Mouse (Mus musculus): ENCODE data around the gene Olfr558.

The Olfr558 gene

DNA sequence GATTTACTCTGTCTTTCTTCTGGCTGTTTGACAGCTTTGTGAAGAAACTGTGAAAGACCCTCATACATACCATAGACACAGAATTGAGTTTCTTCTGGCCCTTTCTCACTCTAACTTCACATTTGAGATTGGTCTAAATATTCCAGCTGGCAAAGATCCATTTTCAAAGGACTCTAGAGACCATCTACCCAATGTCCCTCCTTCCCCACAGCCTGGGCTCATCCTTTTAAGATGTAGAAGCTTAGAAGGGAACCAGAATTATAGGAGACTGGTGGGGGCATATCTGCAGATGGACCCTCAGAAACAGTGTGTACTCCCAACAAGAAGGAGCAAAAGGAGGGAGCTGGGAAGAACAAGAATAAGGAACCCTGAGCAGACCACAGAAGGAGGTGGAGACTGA is at the start of gene Olfr558:
Olfr558 (plus strand) TSS at position 301 of the 400 bp plus-strand sequence.
- DNase-seq (ENCODE audit: low spot score) = no peak

GRCm38 (mm10) chr7:102658523-102658922 is 43.5 kb upstream of the Olfr558 start, which contains the start of gene Olfr555:
Gene Olfr555, plus strand, starts transcription at chr7:102658823.
- DNase-seq (ENCODE audit: low spot score) = no peak

- peak; percentile 75 for DNase-seq (ENCODE audit: low spot score)
Measured at GRCm38 (mm10) chr7:102664599-102664998, 37.4 kb upstream of the Olfr558 start, which contains the start of gene Olfr556. Gene Olfr556, plus strand, starts transcription at chr7:102664899.

- peak; percentile 59 for DNase-seq (ENCODE audit: low spot score)
Measured at GRCm38 (mm10) chr7:102665378-102665777, 36.6 kb upstream of the Olfr558 start.

GRCm38 (mm10) chr7:102676225-102676624 is 25.8 kb upstream of the Olfr558 start:
- no peak for DNase-seq (ENCODE audit: low spot score)

DNA sequence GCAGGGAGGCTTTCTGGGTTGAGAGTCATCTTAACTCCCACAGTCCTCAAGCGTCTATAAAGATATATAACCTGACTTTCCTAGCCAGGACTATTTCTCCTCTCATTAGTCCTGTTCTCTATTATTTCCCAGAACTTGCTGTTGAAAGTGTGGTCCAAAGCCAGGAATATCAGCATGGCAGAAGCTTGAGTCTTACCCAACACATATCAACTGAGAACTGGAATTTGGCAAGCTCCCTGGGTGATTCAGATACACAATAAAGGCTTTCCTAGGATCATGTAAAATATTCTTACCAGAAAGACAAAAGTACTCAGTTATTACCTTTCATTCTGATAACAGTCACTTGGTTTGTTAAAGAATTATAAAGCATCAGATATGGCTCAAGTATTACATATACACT is 20.1 kb upstream of the Olfr558 start:
- DNase-seq (ENCODE audit: low spot score) = no peak

DNA sequence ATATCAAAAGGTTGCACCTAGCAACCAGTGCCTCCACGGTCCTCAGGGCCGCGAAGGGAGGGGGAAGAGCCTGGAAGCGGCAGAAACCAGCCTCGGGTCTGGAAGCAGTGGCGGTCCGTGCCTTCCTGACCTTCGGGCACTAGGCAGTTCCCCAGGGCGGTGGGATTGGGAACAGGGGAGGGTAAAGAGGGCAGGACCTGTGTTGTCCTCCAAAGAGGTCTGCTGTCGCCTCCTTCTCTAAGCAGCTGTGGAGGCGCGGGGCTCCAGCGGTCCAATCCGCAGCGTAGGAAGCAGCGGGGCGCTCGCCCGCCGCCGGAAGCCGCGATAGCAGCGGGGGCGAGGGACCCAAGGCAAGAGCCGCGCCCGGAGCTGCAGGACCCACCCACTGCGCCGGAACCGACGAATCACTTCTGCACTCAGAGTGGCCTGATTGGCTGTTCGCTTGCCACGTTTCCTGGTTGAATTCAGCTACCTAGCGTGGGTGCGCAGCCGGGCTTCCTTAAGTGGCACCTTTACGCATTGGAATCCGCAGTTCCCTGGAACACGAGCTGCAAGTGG is 15.0 kb upstream of the Olfr558 start, which contains the start of gene Trim68:
Trim68 (minus strand) TSS at position 384 of the 558 bp plus-strand sequence.
- DNase-seq (ENCODE audit: low spot score) = peak; percentile 90

DNA sequence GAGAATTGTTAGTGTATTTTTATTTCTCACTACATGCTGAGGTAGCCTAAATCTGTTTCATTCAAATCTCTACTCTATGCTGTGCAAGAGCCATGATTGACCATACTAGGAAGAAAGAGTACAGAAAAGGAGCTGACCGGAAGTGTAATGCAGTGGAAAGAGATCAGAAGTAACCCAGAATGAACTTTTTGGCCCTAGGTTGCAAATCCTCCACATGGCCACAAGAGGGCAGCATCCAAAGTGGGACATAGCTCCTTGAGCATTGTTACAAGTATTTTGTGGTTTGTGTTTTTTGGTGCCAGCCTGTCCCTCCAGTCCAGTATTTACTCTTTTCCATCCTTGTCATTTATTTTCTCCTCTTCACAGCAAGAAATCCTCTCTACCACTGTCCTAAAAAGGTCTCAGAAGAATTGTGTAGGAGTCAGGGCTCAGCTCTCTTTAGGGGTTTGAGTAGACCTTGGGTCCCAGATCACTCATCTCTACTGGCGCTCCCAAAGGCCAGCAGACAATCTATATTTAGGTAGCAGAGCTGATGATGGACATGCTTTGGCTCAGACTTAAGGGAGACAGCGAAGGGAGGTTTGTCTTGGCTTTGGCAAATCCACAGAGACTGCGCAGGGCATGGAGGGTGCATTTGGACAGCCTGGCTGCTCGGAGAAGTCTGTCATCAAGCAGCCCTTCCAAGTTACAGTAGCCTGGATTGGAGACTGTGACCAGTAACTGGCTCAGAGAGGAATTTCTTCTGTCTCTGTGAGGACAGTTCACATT is 6.5 kb upstream of the Olfr558 start, which contains the start of gene Olfr557:
Olfr557 (plus strand) TSS at position 553 of the 768 bp plus-strand sequence.
- DNase-seq (ENCODE audit: low spot score) = peak; percentile 62

DNA sequence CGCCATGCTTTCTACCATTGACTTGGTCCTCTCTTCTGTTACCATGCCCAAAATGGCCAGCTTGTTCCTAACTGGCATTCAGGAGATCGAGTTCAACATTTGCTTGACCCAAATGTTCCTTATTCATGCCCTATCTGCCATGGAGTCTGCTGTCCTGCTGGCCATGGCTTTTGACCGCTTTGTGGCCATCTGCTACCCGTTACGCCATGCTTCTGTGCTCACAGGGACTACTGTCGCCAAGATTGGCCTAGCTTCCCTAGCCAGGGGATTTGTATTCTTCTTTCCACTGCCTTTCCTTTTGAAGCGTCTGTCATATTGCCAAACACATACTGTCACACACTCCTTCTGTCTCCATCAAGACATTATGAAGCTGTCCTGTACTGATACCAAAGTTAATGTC is 3.6 kb upstream of the Olfr558 start:
- no peak for DNase-seq (ENCODE audit: low spot score)

DNA sequence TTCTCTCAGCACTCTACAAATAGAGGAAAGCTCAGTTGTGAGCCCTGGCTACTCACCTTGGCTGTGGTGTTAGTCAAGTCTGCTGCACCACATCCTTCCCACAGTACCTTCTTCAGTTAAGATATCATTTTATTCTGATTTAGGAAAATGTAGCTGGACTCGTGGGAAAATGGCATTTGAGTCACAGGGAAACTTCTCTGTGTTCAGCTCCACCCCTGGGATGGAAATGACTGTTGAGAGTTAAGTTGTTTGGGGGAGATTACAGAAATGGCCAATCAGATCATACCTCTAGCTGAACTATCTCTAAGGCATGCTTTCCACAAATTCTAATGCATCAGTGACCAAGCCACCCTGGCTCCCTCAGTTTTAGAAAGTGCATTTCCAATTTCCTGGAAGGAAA is 17.0 kb downstream of the Olfr558 start, which contains the start of gene Olfr33:
Olfr33 (minus strand) TSS at position 101 of the 400 bp plus-strand sequence.
- DNase-seq (ENCODE audit: low spot score) = no peak

- DNase-seq (ENCODE audit: low spot score) = no peak
Measured at GRCm38 (mm10) chr7:102727391-102727790, 25.4 kb downstream of the Olfr558 start, which contains the start of gene Olfr559. Gene Olfr559, minus strand, starts transcription at chr7:102727491.

DNA sequence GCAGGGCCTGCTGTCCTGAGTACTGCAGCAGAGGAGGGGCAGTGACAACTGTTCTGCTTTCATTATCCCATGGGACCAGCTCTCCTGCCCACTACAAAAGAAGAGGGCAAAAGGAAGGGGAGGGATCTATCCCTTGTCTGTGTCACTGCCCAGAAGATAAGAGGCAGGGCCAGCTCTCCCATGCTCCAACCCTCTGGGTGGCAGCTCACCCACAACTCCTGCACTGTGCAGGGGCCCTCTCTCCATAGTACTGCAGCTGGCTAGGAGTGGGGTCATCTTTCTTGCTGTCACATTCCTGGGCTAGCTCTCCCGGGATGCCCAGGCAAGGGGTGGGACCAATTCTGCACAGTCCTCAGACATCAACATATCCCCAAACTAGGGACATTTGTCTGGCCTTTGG is 31.8 kb downstream of the Olfr558 start:
- DNase-seq (ENCODE audit: low spot score) = no peak

DNA sequence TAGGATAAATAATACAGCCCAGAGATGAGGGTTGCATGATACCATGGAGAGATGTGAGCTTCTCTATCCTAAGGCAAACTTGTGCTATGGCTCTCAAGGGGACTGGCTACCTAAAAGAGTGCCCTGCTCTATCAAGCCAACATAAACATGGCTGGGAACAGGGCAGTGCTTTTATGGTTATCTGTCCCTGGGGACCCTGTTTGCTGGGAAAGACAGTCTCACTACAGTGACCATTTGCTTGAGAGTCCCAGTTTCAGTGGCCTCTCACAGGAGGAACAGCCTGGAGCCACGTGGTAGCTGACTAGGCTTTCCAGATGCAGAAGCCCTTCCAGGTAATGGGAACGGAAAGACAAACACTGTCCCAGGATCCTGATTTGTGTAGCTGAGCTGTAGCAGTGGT is 35.7 kb downstream of the Olfr558 start:
- peak; percentile 53 for DNase-seq (ENCODE audit: low spot score)

DNA sequence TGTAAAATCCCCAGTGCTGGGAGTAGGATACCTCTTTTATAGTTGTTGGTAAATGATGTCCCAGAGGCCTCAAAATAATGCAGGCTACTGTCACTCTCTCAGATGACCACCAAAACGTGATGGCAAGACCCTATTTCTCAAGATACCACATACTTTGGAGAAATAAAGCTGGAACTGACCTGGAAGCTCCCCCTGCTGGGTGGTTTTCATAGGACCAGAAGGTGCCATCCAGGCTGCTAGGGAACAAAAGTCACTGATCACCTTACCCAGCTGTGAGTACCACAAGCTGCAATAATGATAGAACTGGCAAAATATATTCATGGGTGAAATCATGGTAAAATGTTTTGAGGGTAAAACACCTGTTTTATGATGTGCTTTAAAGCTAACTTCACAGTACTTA is 50.1 kb downstream of the Olfr558 start:
- no peak for DNase-seq (ENCODE audit: low spot score)

DNA sequence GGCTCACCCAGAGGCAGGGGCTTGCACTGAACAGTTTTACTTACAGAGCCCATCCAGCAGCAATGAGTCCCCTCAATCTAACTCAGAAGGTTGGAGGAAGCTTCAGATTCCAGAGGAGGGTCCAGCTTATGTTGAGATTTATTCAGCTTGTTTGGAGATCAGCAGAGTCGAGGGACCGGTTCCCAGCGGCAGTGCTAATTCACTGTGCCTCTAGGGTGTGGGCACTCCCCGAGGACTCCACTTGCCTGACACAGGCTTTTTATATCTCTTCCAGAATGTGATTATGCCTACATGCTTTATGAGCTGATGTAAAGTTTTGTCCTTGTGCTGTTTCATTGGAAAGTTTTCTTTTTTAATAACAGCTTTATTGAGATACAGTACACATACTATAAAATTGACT is 57.3 kb downstream of the Olfr558 start, which contains the start of the genes Olfr560 and Olfr78:
Olfr560 (minus strand) TSS at position 101 of the 400 bp plus-strand sequence.
Olfr78 (minus strand) TSS at position 206 of the 400 bp plus-strand sequence.
- peak; percentile 24 for DNase-seq (ENCODE audit: low spot score)
